Comparison of ENCODE assay signal across 9 mouse cellular contexts in the genomic region with DNA sequence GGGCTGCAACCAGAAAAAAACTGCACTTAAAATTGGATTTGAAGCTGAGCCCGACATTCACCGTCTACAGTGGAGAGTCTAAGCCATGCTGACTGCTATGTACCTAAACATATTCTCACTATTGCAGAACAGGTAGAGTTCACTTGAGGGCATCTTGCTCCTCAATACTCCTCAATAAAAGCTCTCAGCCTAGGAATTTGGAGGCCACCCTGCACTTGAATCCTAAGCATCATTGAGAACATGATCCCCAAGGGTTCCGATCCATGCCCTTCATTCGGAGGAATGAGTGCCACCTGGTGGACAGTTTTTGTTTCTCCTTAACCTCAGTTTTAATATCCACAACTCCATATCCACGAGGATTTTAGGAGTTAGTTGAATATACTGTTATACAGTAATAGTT. TPM values are rescaled to one million over a fixed set of nuclear protein-coding genes. Genes with fewer than 3 reads are reported as not detected.
DNase-seq lines count a peak whose midpoint lies in the region; ATAC-seq and TF ChIP-seq lines count a peak whose summit lies in the region.
"Had no signal": no experiment of that assay in that cellular context is flagged by ENCODE, and none has a peak within 500 bp of the region (broad histone marks: within the 10 kb centered on the region; RNA-seq: fewer than 3 reads in every experiment).

No protein-coding gene starts in this region.

- ATAC-seq in frontal cortex, adult (ENCODE audit: low TSS enrichment), result peak; percentile 92
- ATAC-seq in stomach, postnatal 0 days (ENCODE audit: low FRiP score, low TSS enrichment), result peak; percentile 42; the same call in 1 of the 2 replicates

- peak; percentile 92 for TF ChIP-seq CTCF in stomach, postnatal 0 days (IDR thresholded peaks at IDR 0.05; ENCODE audit: low read depth)

- H3K9me3 ChIP-seq in stomach, postnatal 0 days (ENCODE audit: control insufficient read depth, low read length), result no peaks in the 10 kb centered on the region
- H3K9me3 ChIP-seq: stomach, embryonic 15.5 days had no signal

- H3K4me2 ChIP-seq in stomach, postnatal 0 days (replicated peaks; ENCODE audit: low read depth), result no peak overlapping the region
- H3K4me2 ChIP-seq: stomach, embryonic 15.5 days had no signal

- H3K27ac ChIP-seq in stomach, postnatal 0 days (replicated peaks), result no peak overlapping the region
- H3K27ac ChIP-seq: stomach, embryonic 15.5 days had no signal

- no peak for TF ChIP-seq EP300 in stomach, postnatal 0 days (optimal IDR thresholded peaks at IDR 0.05)

- H3K4me1 ChIP-seq in stomach, postnatal 0 days (replicated peaks; ENCODE audit: control insufficient read depth, insufficient read depth), result no peaks in the 10 kb centered on the region
- H3K4me1 ChIP-seq: stomach, embryonic 15.5 days had no signal

- H3K27me3 ChIP-seq in stomach, postnatal 0 days (ENCODE audit: control insufficient read depth, insufficient read depth, low read length), result no peaks in the 10 kb centered on the region
- H3K27me3 ChIP-seq: stomach, embryonic 15.5 days had no signal

- H3K4me3 ChIP-seq in stomach, postnatal 0 days (ENCODE audit: low read depth, low read length), result no peak overlapping the region
- H3K4me3 ChIP-seq: stomach, embryonic 15.5 days had no signal

- no peaks in the 10 kb centered on the region for H3K36me3 ChIP-seq in stomach, postnatal 0 days (ENCODE audit: control insufficient read depth, insufficient read depth, low read length)
- H3K36me3 ChIP-seq: stomach, embryonic 15.5 days had no signal

- 42% methylated on average over 5 of the region's 5 CpGs for WGBS in stomach, postnatal 0 days

- DNase-seq in frontal cortex, postnatal 10 days (ENCODE audit: low spot score in 2 of 2), result no peak
- DNase-seq in 3T3-L1 (ENCODE audit: low read depth, low spot score), result peak; percentile 83
- DNase-seq in adrenal gland, postnatal 14 days, result peak; percentile 67
- DNase-seq in fibroblast of lung, adult 2 months (ENCODE audit: low read depth), result peak; percentile 34
- DNase-seq in kidney, postnatal 10 days, result peak; percentile 69
- peak; percentile 82 for DNase-seq in lung, postnatal 36 days
- peak; percentile 63 for DNase-seq in stomach, postnatal 0 days (ENCODE audit: low spot score)

- H3K9ac ChIP-seq in stomach, postnatal 0 days (ENCODE audit: low read length), result no peak overlapping the region
- H3K9ac ChIP-seq: stomach, embryonic 15.5 days had no signal

RNA-seq across cellular contexts. Expression of gene Myo1b, which starts 28.9 kb away (rescaled TPM):
- total RNA-seq in adrenal gland, postnatal 14 days (2021), result 88.4 and 101 TPM in 2 replicates
- polyA plus RNA-seq in stomach, postnatal 0 days (2015; fragmentation: Nextera tagmentation; extraction: Ambion mirVana), result 31.7 and 38.3 TPM in 2 replicates

RNA-seq across cellular contexts. Expression of gene Stat4, which starts 42.2 kb away (rescaled TPM):
- 0.85 and 4.9 TPM in 2 replicates for total RNA-seq in adrenal gland, postnatal 14 days (2021)
- 0.46 and 0.51 TPM in 2 replicates for polyA plus RNA-seq in stomach, postnatal 0 days (2015; fragmentation: Nextera tagmentation; extraction: Ambion mirVana)

Comparison
In these comparisons a context has a peak if more than half of its experiments do, and no peak if none do; other contexts are left out.
1. DNase-seq: peak in 3T3-L1 (single experiment), adrenal gland, postnatal 14 days (single experiment), fibroblast of lung, adult 2 months (single experiment), kidney, postnatal 10 days (single experiment), lung, postnatal 36 days (single experiment) and stomach, postnatal 0 days (single experiment); none in frontal cortex, postnatal 10 days (0 of 2).